Mouse (Mus musculus): Measurements from ENCODE around the gene Rps6ka4.

Gene Rps6ka4

DNA sequence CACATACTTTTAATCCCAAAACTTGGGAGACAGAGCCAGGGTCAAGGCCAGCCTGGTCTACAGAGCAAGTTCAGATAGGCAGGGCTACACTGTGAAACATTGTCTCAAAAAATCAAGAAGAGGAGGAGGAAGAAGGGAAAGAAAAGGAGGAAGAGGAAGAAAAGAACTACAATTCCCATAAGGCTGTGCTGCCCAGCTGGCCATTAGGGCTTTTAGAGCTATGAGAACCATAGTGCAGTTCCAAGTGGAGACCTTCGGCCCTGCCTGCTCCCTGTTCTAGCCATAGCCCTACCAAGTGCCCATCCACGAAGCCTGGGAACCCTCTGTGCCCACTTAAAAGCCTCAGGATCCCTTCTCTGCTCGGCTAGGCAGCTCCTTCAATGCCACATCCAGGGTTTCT lies 11.1 kb upstream of the Rps6ka4 start:
- DNase-seq (ENCODE audit: low spot score): no peak

DNA sequence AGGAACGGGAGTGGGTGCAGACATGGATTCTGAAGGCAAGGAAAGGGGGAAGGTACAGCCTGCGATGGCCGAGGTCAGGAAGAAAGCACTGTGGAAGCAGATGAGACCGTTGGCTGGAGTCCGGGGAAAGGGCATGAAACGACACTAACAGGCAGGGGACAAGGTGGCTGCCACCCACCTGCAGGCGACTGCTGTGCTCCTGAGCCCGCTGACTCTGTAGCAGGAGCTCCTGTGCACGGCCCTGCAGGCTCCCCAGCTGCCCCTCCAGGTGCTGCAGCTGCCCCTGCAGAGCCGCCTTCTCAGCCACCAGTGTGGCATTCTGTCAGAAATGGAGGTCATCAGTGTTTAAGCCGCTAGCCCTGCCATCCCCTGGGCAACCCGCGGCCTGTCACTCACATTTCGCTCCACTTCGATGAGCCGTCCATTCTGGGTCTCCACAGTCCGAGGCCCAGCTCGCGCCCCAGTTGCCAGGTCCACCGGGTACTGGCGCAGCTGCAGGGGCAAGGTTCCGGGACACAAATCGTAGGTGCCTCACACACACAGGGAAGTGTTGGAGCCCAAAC lies 9.2 kb upstream of the Rps6ka4 start:
- no peak for DNase-seq (ENCODE audit: low spot score)

DNA sequence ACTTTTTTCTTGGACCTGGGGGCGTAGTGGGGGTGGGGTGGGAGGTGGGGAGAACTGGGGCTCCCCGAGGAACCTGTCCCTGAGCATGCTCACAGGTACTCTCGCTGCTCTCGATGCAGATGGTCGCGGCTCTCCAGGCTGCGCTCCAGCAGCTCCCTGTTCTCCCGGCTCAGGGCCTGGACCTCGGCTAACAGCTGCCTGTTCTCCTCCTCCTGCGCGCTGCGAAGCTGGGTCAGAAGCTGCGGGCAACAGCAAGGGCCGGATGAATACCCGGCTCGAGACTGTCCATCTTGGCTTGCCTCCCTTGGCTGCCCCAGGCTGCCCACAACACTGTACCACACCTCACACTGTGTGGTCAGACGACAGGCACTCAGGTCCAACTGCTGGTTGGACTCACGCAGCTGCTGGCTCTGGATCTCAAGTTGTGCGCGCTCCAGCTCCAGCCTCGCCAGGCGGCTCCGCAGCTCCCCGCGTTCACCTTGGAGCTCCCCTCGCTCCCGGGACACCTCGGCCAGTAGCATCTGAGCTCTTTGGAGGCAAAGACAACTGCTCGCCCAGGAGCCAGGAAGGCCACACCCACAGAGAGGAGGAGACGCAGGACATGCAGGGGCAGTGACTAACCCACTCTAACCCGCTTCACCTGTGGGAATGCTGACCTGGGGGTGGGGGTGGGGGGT lies 7.5 kb upstream of the Rps6ka4 start:
- DNase-seq (ENCODE audit: low spot score): no peak

DNA sequence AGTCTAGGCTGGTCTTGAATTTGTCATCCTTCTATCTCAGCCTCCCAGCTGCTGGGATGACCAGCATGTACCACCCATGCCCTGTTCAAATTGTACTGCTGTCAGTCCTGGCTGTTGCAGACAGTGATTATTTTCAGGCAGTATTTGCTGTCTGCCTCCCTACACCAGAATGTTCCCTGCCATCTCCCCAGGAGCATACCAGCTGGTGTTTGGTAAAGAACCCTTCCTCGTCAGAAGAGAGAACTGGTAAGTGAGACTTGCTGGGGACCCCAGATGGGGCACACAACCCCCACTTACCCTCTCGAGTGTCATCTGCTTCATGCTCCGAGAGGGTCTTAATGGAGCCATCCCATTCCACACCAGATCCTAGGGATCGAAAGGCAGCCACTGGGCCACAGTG lies 5.6 kb upstream of the Rps6ka4 start:
- DNase-seq (ENCODE audit: low spot score): no peak

DNA sequence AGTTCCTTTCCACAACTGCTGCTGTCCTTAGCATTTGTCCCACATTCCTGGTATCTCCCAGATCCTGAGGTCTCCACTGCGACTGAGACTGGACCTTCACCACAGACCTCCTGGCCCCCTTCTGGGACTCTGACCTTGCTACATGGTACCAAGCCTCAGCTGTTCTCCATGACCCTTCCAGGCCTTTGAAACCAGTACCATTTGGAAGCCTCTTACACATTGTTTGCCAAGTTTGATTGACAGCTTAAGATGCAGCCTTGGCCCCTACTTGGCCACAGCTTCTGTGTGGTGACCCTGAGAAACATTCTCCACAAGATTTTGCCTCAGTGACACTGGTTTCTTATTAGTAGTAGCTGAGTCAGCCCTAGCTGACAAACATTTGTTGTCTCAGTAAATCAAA lies 1.9 kb upstream of the Rps6ka4 start:
- no peak for DNase-seq (ENCODE audit: low spot score)

DNA sequence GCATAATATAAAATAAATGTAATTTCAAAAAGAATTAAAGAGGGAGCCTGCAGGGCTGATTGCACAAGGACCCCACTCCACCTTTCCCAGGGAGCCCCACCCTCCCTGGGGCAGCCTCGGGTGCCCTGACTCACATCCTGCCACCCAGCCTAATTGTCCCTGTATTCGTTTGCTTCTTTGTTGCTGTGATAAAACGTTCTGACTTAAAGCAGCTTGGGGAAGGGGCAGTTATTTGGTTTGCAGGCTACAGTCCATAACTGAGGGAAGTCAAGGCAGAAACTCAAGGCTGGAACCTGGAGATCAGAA lies 809 bp upstream of the Rps6ka4 start:
- no peak for DNase-seq (ENCODE audit: low spot score)

DNA sequence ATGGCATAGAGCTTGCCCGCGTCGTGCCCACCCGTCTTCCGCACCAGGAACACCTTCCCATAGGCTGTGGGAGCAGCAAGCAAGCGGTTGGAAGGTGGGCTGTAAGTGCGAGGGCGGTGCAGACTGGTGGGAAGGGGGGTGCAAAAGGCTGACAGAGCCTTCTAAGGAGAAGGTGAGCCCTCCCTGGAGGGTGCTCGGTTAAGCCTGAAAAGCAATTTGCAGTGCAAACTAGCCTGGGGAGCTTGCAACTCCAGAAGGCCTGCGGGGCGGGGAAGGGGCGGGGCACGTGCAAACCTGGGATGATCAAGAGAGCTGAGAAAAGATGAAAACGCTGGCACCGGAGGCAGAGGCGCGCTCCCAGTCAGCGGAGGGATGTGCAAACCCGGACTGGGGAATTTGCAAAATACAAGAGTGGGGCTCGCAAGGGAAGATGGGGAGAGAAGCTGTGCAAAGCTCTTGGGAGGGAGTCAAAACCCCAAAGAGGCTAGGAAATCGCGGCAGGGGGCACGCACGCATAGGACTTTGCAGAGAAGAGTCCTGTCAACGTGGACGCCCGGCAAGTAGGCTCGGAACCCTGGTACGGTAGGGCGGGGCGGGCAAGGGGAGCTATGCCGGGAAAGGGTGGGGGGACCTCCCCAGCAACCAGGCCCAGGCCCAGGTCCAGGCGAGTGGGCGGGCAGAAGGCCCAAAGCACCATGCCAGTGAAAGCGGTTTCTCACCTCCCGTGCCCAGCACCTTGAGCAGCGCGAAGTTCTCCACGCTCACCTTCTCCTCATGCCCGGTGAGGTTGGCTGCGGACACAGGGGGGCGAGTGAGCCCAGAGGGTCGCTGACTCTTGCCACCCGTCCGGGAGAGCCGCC lies 591 bp downstream of the Rps6ka4 start:
- peak; percentile 40 for DNase-seq (ENCODE audit: low spot score)

DNA sequence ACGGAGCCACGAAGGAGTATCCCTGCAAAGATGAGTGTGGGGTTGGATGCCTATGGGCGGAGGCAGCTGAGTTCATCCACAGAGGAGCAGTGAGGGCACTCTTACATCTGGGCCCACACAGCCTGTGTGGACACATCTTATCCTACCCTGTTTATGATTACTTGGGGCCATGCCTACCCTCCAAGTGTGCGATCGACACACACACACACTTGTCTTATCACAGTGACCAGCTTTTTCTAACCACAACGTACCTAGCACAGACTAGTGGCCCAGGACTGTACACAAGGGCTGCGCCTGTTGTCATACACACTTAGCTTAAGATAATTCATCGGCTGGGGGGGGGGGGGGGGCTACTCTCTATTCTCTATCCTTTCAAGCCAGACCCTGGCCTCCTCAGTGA lies 8.1 kb downstream of the Rps6ka4 start:
- no peak for DNase-seq (ENCODE audit: low spot score)

DNA sequence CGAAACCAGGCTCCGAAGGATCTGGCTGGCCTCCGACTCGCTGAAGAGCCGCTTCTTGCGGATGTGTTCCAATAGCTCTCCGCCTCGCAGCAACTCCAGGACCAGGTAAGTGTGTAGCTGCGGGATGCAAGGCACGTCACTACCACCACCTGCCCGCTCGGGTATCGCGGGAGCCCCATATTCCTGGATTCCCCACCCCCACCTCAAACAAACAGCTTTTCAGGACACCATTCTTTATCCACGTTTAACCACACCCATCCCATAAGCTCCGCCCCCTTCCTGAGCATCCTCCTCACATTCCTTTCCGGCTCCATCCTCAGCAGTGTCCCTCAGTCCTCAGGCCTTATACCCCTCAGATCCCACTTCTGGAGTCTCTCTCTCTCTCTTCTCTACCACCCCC lies 9.1 kb downstream of the Rps6ka4 start:
- DNase-seq (ENCODE audit: low spot score): peak; percentile 59

DNA sequence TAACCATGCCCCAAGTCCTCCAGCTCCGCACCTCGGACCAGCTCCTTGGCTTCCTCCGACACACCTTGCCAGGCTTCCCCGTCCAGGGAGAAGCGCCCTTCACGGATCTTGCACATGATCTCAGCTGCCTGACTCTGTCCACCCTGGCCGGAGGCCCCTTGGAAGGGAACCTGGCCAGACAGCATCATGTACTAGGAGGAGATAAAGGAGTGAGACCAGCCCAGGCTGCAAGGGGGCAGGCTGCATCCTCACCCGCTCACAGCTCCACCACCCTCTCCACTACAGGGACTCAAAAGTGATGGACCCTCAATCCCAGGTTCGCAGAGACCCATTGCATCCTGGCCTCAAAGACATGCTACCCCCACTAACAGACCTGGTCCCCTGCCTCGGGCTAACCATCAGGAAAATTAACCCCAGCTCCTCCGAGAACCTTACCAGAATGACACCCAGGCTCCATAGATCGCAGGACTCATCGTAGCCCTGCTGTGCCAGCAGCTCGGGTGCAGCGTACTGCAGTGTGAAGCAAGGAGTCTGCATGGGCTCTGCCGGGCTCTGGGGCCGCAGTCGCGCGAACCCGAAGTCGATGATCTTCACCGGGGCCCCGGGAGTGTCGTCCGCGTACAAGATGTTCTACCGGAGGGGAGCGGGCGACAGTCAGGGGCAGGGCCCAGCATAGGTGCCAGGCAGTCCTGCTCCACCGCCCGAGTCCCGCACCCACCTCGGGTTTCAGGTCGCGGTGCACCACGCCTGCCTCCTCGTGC lies 9.7 kb downstream of the Rps6ka4 start:
- peak; percentile 18 for DNase-seq (ENCODE audit: low spot score)

DNA sequence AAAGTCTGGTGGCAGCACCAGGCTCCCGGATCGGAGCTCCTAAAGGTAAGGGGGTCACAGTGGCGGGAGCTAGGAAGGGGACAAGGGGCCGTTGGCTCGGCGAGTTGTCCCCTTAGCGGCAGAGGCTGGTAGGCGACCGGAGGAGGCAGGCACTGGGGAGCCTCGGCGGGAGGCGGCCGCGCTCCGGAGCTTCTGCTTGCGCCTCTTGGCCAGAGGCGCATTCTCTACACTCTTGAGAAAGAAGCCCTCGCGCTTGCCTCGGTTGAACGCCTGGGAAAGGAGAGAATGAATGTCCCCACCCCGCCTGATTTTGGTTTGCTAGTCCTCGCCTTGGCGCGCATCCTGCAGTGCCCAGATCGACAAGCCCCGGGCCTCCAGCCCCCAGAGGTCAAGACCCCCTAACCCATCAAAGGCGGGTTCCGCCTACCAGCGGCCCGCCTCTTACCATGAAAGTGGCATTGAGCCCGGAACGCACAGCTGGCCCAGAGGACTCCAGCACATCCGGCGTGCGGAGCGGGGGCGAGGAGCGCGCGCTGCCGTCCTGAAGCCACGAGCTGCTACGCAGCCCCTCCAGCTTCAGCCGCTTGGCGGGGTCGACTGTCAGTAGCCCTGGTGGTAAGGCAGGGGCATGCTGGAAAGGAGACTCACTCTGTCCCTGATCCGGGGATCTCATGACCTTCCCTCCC lies 10.4 kb downstream of the Rps6ka4 start:
- DNase-seq (ENCODE audit: low spot score): peak; percentile 68

DNA sequence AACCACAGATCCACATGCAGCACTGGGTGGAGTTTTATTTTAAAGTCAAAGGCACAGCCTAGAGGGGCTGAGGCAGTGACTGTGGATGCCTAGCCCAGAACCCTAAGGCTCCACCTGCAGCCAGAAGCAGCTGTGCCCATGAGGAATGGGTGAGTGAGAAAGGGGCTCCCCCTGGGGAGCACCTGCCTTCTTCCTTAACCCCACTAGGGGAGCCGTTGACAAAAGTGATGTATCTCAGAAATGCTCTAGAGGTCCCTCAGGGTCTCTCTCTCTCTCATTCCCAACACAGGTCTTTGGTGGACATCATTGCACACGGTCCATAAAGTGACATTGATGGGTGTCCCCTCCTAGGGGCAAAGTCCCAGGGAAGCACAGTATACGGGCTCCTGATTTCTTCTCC lies 11.4 kb downstream of the Rps6ka4 start:
- DNase-seq (ENCODE audit: low spot score): peak; percentile 22

DNA sequence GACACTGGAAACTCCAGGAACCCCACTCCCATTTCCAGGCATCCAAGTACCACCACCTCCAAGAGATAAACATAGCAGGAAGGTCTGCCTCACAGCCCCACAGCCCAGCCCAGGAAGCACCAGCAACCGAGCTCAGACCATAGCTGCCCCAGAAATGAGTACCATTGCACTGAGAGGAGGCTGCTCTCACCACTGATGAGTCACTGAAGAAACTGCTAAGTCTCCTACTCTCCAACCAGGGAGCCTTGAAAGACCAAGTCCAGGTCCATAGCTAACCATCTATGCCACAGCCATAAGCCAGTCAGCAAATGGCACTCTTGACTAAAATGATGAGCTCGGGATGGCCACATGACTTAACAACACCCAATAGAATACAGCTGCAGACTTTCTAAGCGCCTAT lies 13.8 kb downstream of the Rps6ka4 start:
- no peak for DNase-seq (ENCODE audit: low spot score)

DNA sequence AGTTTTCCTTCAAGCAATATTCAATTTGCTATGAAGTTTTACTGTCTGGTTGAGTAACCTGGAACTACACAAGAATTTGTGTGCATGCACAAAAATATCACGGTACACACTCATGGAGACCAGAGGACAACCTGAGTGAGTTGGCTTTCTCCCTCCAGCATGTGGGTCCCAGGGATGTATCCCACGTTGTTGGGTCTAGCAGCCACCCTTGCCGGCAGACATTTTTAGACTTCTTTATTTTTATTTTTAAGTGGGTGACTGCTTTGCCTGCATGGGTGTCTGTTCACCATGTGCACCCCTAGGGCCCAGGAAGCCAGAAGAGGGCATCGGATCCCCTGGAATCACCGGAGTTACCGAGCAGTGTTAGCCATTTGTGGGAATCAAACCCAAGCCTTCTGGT lies 15.1 kb downstream of the Rps6ka4 start:
- no peak for DNase-seq (ENCODE audit: low spot score)

DNA sequence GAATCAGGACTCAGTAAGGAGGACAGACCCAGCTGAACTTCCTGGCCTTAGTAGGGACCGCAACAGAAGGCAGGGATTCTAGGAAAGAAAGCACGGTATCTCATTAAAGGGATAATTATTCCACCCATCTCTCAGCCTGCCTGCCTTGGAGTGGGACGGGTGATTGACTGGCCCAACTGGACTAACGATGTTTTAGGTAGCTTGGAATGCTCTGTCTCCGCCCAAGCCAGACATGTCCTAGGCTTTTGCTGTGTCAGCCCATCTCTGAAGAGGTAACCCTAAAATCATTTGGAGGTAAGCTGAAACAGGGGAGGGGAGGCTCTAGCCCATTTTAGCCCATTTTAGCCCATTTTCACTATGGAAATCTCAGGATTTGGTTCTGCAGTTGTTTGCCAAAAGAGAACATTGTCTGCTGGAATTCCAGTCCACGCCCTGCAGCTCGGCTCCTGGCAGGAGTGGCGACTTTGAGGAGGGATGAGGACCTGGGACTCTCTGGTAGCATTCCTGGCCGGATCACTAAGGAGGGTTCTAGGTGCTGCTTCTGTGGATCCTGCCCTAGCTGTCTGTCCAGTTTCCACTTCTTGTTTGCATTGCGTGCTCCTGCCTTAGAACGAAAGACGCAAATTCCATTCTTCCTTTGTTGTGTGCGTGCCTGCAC lies 19.8 kb downstream of the Rps6ka4 start:
- no peak for DNase-seq (ENCODE audit: low spot score)

DNA sequence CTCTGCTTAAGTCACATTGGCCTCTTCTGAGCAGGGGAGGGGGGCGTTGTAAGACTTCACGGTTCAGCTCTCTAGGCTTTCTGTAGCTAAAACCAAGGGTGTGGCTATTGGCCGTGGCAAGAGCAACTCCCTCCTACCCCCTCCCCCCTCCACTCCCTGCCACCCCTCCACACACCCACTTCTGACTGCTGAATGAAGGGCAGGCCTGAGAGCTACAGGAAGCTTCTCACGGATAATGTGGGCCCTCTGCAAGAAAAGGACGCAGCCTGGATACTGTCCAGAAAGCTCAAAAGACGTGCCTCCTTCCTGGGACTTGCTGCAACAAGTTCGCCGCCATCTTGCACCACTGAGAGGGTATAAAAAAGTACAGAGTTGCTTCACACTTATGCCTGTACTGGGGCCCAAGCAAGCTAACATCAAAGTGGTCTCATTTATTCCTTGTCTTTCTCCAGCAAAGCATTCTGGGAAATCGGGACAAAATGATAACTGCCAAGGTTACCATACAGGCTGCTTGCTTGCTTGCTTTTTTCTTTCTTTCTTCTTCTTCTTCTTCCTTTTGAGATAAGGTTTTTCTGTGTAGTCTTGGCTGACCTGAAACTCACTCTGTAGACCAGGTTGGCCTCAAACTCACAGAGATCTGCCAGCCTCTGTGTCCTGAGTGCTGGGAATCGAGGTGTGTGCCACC lies 21.2 kb downstream of the Rps6ka4 start:
- no peak for DNase-seq (ENCODE audit: low spot score)

DNA sequence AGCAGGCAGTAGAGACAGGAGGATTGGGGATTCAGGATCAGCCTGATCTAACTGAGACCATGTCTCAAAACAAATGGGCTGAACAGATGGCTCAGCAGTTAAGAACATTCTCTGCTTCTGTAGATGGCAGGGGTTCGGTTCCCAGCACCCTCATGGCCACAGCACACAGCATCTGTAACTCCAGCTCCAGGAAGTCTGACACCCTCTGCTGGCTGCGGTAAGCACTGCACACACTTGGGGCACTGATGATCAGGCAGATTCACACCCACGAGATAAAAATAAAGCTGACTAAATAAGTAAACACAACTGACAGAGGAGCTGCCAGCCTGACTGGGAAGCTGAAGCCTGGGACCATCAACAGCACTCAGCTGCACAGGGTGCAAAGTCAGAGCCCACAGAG lies 25.5 kb downstream of the Rps6ka4 start:
- DNase-seq (ENCODE audit: low spot score): no peak

DNA sequence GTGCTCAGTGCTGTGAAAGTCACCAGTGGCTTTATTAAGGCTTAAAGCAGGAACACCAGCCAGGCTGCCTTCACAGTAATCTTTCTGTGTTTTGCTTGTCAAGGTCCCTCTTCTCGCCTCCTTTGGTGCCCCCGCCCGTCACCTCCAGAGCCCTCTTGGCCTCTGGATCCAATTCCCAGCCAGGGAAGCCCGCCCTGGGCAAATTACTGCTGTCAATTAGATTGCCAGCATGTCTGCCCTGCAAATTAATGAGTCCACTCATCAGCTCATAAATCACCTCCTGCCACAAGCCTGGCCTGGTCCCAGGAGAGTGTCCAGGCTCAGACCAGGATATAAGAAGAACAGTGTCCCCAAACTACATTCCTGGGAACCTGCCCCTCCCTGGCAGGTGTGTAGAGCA lies 26.1 kb downstream of the Rps6ka4 start:
- DNase-seq (ENCODE audit: low spot score): peak; percentile 55
